Mouse (Mus musculus) ES-Bruce4 (cell line): ENCODE results near the gene Gm9803.

Experiments used
- CTCF ChIP-seq: IDR thresholded peaks from one replicate; pipeline ENCODE4 v1.8.1; 2011; ENCODE audit warnings: low read depth, low read length
- POLR2A ChIP-seq: IDR thresholded peaks from one replicate; pipeline ENCODE4 v1.8.1; 2011; ENCODE audit warnings: low read length; ENCODE audit not compliant: insufficient read depth

GRCm38 (mm10) chr10:43509228-43509627, 14.7 kb upstream of the Gm9803 start:
- TF ChIP-seq POLR2A (no peak), CTCF (no peak)
